Mouse (Mus musculus): Measurements from ENCODE around the gene Hist1h1b.

DNA sequence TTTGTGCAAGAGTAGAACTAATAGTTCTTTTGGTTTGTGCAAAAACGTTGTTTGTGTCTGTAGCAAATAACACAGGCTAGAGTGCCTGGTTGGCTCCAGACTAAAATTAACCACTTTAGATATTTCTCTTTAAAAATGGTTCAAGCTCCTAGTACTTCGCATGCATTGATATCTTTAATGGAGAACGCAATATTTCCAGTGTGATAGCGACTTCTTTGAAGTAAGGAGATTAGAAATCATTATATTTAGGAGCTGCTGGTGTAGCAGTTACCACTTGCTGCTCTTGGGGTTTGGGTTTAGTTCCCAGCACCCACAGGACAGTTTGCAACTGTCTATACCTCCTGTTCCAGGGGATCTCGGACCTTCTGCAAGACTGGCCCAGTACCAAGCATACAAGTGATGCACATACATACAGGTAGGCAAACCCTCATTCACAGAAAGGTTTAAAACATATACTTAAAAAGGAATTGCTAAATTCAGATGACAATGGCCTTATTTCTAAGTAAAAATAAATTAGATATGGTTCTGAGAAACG is 663 bp upstream of the Hist1h1b start:
- TF ChIP-seq CTCF (IDR thresholded peaks at IDR 0.05; ENCODE audit: borderline replicate concordance, extremely low read depth, insufficient read depth, insufficient read length) (no peak), POLR2A (IDR thresholded peaks at IDR 0.05; ENCODE audit: borderline replicate concordance, extremely low read depth, insufficient read depth, insufficient read length, poor library complexity, severe bottlenecking) (no peak)

Measured in brain, embryonic 14.5 days (tissue).